Mouse (Mus musculus) naive thymus-derived CD4-positive, alpha-beta T cell, adult 5 months (primary cell): ENCODE measurements around the gene Ifitm7. TPM values are rescaled to one million over a fixed set of nuclear protein-coding genes. Genes with fewer than 3 reads are reported as not detected.

Experiments used
- polyA plus RNA-seq: library from polyadenylated mRNA; unstranded; fragments of 100-300 nt; shearing (Covaris generic); gene quantifications from one replicate; pipeline ENCODE4 v1.2.1, GENCODE M21; 2017

The Ifitm7 gene
- not detected for polyA plus RNA-seq

GRCm38 (mm10) chr16:13986574-13987478 is at the start of gene Ifitm7, which contains the start of gene 2900011O08Rik:
Gene Ifitm7 (minus strand): TSS chr16:13986888.
Gene 2900011O08Rik (plus strand): TSS chr16:13986604.

Other genes starting within 250 kb of the Ifitm7 start
- gene Rrn3, start 206.2 kb downstream of the Ifitm7 start, polyA plus RNA-seq, result 57.4 TPM
- 146 TPM for gene Ntan1, start 168.0 kb downstream of the Ifitm7 start, polyA plus RNA-seq
- 57.9 TPM for gene Pdxdc1, start 83.8 kb downstream of the Ifitm7 start, polyA plus RNA-seq
- gene Mpv17l, start 83.7 kb downstream of the Ifitm7 start, polyA plus RNA-seq, result 0.37 TPM
- not detected for gene 2900011O08Rik, start 284 bp downstream of the Ifitm7 start, polyA plus RNA-seq
- 48.3 TPM for gene Nde1, start 176.4 kb upstream of the Ifitm7 start, polyA plus RNA-seq
- 7.0 TPM for gene Marf1, start 176.5 kb upstream of the Ifitm7 start, polyA plus RNA-seq